Mouse (Mus musculus) CH12.LX (cell line): ENCODE data around the gene Nav3. TPM values are rescaled to one million over a fixed set of nuclear protein-coding genes. Genes with fewer than 3 reads are reported as not detected.

Experiments
- DNase-seq: peaks from one replicate; pipeline ENCODE4 v3.0.0-alpha.2; 2013; ENCODE audit errors: extremely low read depth
- H3K27ac ChIP-seq: 2 replicates; pipeline ENCODE4 v1.5.1; 2012; ENCODE audit warnings: low read depth, mild to moderate bottlenecking, control low read depth, moderate library complexity; ENCODE audit not compliant: insufficient read depth
- H3K27me3 ChIP-seq: replicated peaks from 2 replicates; pipeline ENCODE3; 2012; ENCODE audit warnings: inconsistent platforms
- H3K36me3 ChIP-seq, 2 experiments: replicated peaks in 1 of 2; 2 replicates each; pipeline versions ENCODE3 to v1.6.1; 2012; ENCODE audit warnings: inconsistent platforms in 1 of 2, low read length in 1 of 2, mild to moderate bottlenecking in 1 of 2, mixed read lengths in 1 of 2, moderate library complexity in 1 of 2; ENCODE audit not compliant: control insufficient read depth in 1 of 2, insufficient read depth in 1 of 2
- H3K4me1 ChIP-seq, 2 experiments: 2 replicates each; pipeline ENCODE4 v1.6.1; 2012; ENCODE audit warnings: inconsistent platforms in 1 of 2, moderate library complexity in 1 of 2; ENCODE audit not compliant: insufficient read depth in 2 of 2, control insufficient read depth in 1 of 2
- H3K4me2 ChIP-seq: 2 replicates; pipeline ENCODE4 v1.6.1; 2012; ENCODE audit warnings: low read depth, mild to moderate bottlenecking, control low read depth; ENCODE audit not compliant: poor library complexity, insufficient read depth, severe bottlenecking
- H3K4me3 ChIP-seq, 3 experiments: fragments of 150-350 bp in 1 of 3; sonication (generic) in 1 of 3; replicated peaks in 1 of 3; 2 replicates each; pipeline versions ENCODE3 to v1.5.1; 2011 to 2012; ENCODE audit warnings: low read depth in 2 of 3, low read length in 2 of 3, mild to moderate bottlenecking in 2 of 3, moderate library complexity in 2 of 3, control low read depth in 1 of 3, improper control_type of control experiment in 1 of 3, inconsistent platforms in 1 of 3, mixed read lengths in 1 of 3; ENCODE audit not compliant: poor library complexity in 1 of 3
- H3K79me2 ChIP-seq: replicated peaks from 2 replicates; pipeline ENCODE4 v1.6.1; 2012; ENCODE audit warnings: mild to moderate bottlenecking, moderate library complexity; ENCODE audit not compliant: control insufficient read depth, poor library complexity, insufficient read depth, severe bottlenecking; ENCODE audit errors: extremely low read depth
- H3K9ac ChIP-seq: 2 replicates; pipeline ENCODE4 v1.6.1; 2012; ENCODE audit warnings: low read depth, mild to moderate bottlenecking, control low read depth, moderate library complexity; ENCODE audit not compliant: insufficient read depth
- H3K9me3 ChIP-seq: replicated peaks from 2 replicates; pipeline ENCODE3; 2012; ENCODE audit warnings: low read length, inconsistent platforms, mixed read lengths
- CTCF ChIP-seq, 2 experiments: IDR thresholded peaks in 1 of 2; conservative IDR thresholded peaks in 1 of 2; 2 replicates each; pipeline ENCODE4 v1.5.1; 2011 to 2012; ENCODE audit warnings: low read depth in 2 of 2, low read length in 2 of 2, improper control_type of control experiment in 1 of 2, inconsistent platforms in 1 of 2, mild to moderate bottlenecking in 1 of 2, moderate library complexity in 1 of 2
- E2F4 ChIP-seq: IDR thresholded peaks from 2 replicates; pipeline ENCODE4 v1.6.1; 2011; ENCODE audit warnings: low read depth, low read length, improper control_type of control experiment; ENCODE audit not compliant: insufficient replicate concordance
- ELF1 ChIP-seq: IDR thresholded peaks from 2 replicates; pipeline ENCODE4 v1.6.1; 2014; ENCODE audit warnings: low read depth, mild to moderate bottlenecking, inconsistent platforms, low read length, improper control_type of control experiment
- ETS1 ChIP-seq: conservative IDR thresholded peaks from 2 replicates; pipeline ENCODE4 v1.6.1; 2012; ENCODE audit warnings: low read depth, mild to moderate bottlenecking, inconsistent platforms, low read length, improper control_type of control experiment, moderate library complexity
- GABPA ChIP-seq: IDR thresholded peaks from 2 replicates; pipeline ENCODE4 v1.6.1; 2012; ENCODE audit warnings: low read depth, low read length, improper control_type of control experiment, inconsistent platforms; ENCODE audit not compliant: insufficient replicate concordance
- JUN ChIP-seq: IDR thresholded peaks from 2 replicates; pipeline ENCODE4 v1.6.1; 2011; ENCODE audit warnings: low read depth, mild to moderate bottlenecking, low read length, improper control_type of control experiment, moderate library complexity; ENCODE audit not compliant: insufficient read depth
- KAT2A ChIP-seq: IDR thresholded peaks from 2 replicates; pipeline ENCODE4 v1.6.1; 2012; ENCODE audit warnings: low read length, improper control_type of control experiment, inconsistent platforms; ENCODE audit not compliant: insufficient replicate concordance
- MAZ ChIP-seq: IDR thresholded peaks from 2 replicates; pipeline ENCODE4 v1.6.1; 2012; ENCODE audit warnings: low read depth, mild to moderate bottlenecking, inconsistent platforms, low read length, improper control_type of control experiment, moderate library complexity
- MEF2A ChIP-seq: IDR thresholded peaks from 2 replicates; pipeline ENCODE4 v1.6.1; 2014; ENCODE audit warnings: low read depth, mild to moderate bottlenecking, inconsistent platforms, low read length, improper control_type of control experiment, borderline replicate concordance
- MXI1 ChIP-seq: IDR thresholded peaks from 2 replicates; pipeline ENCODE4 v1.6.1; 2011; ENCODE audit warnings: mild to moderate bottlenecking, low read depth, low read length, improper control_type of control experiment
- MYC ChIP-seq: IDR thresholded peaks from 2 replicates; pipeline ENCODE4 v1.6.1; 2011; ENCODE audit warnings: low read depth, mild to moderate bottlenecking, improper control_type of control experiment, low read length
- NELFE ChIP-seq: IDR thresholded peaks from 2 replicates; pipeline ENCODE4 v1.6.1; 2011; ENCODE audit warnings: low read depth, low read length, improper control_type of control experiment
- PAX5 ChIP-seq: IDR thresholded peaks from 2 replicates; pipeline ENCODE4 v1.6.1; 2012; ENCODE audit warnings: low read length, inconsistent platforms, mixed read lengths
- RAD21 ChIP-seq: IDR thresholded peaks from 2 replicates; pipeline ENCODE4 v1.6.1; 2011; ENCODE audit warnings: low read depth, mild to moderate bottlenecking, low read length, improper control_type of control experiment, moderate library complexity
- RCOR1 ChIP-seq: conservative IDR thresholded peaks from 2 replicates; pipeline ENCODE4 v1.6.1; 2012; ENCODE audit warnings: low read depth, mild to moderate bottlenecking, inconsistent platforms, low read length, improper control_type of control experiment
- SIN3A ChIP-seq: IDR thresholded peaks from 2 replicates; pipeline ENCODE4 v1.6.1; 2012; ENCODE audit warnings: low read length, improper control_type of control experiment, inconsistent platforms
- TBP ChIP-seq: conservative IDR thresholded peaks from 2 replicates; pipeline ENCODE4 v1.6.1; 2011; ENCODE audit warnings: low read depth, low read length, improper control_type of control experiment
- TCF12 ChIP-seq: IDR thresholded peaks from 2 replicates; pipeline ENCODE4 v1.6.1; 2014; ENCODE audit warnings: low read depth, mild to moderate bottlenecking, inconsistent platforms, low read length, improper control_type of control experiment
- UBTF ChIP-seq: IDR thresholded peaks from 2 replicates; pipeline ENCODE4 v1.6.1; 2012; ENCODE audit warnings: low read depth, mild to moderate bottlenecking, inconsistent platforms, low read length, improper control_type of control experiment, moderate library complexity
- USF2 ChIP-seq: conservative IDR thresholded peaks from 2 replicates; pipeline ENCODE4 v1.6.1; 2011; ENCODE audit warnings: low read depth, low read length, improper control_type of control experiment
- ZC3H11A ChIP-seq: IDR thresholded peaks from 2 replicates; pipeline ENCODE4 v1.6.1; 2012; ENCODE audit warnings: low read depth, mild to moderate bottlenecking, inconsistent platforms, low read length, improper control_type of control experiment
- ZNF384 ChIP-seq: IDR thresholded peaks from 2 replicates; pipeline ENCODE4 v1.6.1; 2012; ENCODE audit warnings: low read depth, low read length, improper control_type of control experiment, inconsistent platforms
- dilution Hi-C: fragments of 300-500 bp; cut with MboI; formaldehyde crosslinking; loops from 2 replicates; pipeline ENCODE4 v1.14.3; 2020; ENCODE audit warnings: low sequenced_read_pairs; ENCODE audit not compliant: extremely low pct_unique_long_range_greater_than_20kb, extremely low pct_ligation_motif_present
- in situ Hi-C: fragments of 300-500 bp; cut with MboI; formaldehyde crosslinking; loops from 3 replicates; pipeline ENCODE4 v1.14.3; 2019; ENCODE audit warnings: low sequenced_read_pairs, low pct_ligation_motif_present, low pct_unique_long_range_greater_than_20kb, mixed read lengths
- polyA plus RNA-seq: library from polyadenylated mRNA; unstranded; fragments of >175 nt; gene quantifications from 2 replicates; pipeline ENCODE4 v1.2.1, GENCODE M21; 2012; ENCODE audit warnings: low read depth; ENCODE audit not compliant: insufficient read length
- total RNA-seq, 2 experiments: library from RNA; depleted of rRNA; stranded (reverse); fragments of 300-350 nt in 1 of 2; fragments of >200 nt in 1 of 2; gene quantifications; 2 replicates each; pipeline ENCODE4 v1.2.3; 2012 to 2014

The Nav3 gene
- total and polyA plus RNA-seq, 3 experiments = 0.03 TPM; not detected in 2

DNA sequence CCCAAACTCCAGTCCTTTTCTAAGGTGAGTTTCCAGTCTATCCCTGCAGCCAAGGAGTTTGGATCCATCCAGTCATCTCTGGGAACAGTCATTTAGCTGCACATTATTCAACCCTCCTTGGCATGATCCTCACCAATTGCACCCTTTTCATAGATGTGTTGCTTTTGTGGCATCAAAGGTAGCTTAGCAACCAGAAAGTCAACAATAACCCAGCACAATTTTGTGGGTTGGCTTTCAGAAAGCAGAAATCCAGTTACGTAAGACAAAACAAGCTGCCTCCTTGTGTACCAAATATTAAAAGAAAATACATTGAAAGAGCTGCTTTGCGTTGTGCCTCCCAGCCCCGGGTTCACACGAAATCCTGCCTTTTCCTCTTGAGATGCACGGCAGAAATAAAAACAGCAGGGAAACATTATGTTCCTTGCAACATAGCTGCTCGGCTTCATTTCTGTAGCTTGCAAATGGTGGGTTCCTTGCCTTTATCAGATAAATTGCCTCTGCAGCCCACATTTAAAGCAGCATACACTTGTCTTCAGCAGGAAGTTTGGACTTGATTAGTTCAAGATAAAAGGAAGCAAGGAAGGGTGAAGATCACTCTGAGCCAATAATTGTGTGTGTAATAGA is 222.6 kb downstream of the Nav3 start:
- H3K4me3 ChIP-seq = no peak overlapping the region
- H3K27ac ChIP-seq = no peak overlapping the region
- H3K79me2 ChIP-seq = no peaks in the 10 kb centered on the region
- H3K4me1 ChIP-seq = no peaks in the 10 kb centered on the region
- DNase-seq = no peak
- dilution Hi-C loops = no loop called here
- no peaks in the 10 kb centered on the region for H3K36me3 ChIP-seq
- H3K9me3 ChIP-seq = peaks cover 23% of the 10 kb centered on the region
- TF ChIP-seq RCOR1 = no peak
- no peak for TF ChIP-seq MXI1
- TF ChIP-seq ZC3H11A = no peak
- no peak for TF ChIP-seq ETS1
- TF ChIP-seq GABPA = no peak
- no peak for TF ChIP-seq TCF12
- TF ChIP-seq KAT2A = no peak
- no peak for TF ChIP-seq MAZ
- no peak for TF ChIP-seq E2F4
- no peak for TF ChIP-seq ELF1
- no peak for TF ChIP-seq SIN3A
- no peaks in the 10 kb centered on the region for H3K27me3 ChIP-seq
- in situ Hi-C loops = no loop called here
- H3K4me2 ChIP-seq = no peak overlapping the region
- no peak overlapping the region for H3K9ac ChIP-seq

DNA sequence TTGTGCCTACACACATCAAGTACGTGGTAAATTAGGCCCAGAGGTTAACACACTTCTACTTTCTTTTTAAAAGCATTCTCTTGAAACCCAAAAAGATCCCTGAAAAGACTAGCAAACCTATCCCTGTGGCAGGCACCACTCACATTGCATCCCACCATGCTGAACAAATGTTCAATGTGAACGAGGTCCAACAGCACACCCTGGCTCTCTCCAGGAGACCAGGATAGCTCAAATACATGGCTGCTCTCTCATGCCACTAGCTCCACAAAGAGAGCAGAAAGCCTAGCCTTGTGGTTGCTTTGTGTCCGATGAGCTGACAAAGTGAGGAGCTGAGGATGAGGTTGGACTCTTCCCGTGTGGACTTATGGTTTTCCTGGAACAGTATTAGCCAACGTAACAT is 249.6 kb downstream of the Nav3 start:
- DNase-seq = no peak
- no peak overlapping the region for H3K27ac ChIP-seq
- no peak overlapping the region for H3K4me3 ChIP-seq
- peaks cover 22% of the 10 kb centered on the region for H3K9me3 ChIP-seq
- TF ChIP-seq UBTF (no peak), ZC3H11A (no peak), TCF12 (no peak), TBP (no peak), E2F4 (no peak), ZNF384 (no peak), GABPA (no peak), ELF1 (no peak), MEF2A (no peak), CTCF (conservative IDR thresholded peaks at IDR 0.05 in 1 of 2, IDR thresholded peaks at IDR 0.05 in 1 of 2; ENCODE audit: low read depth in 2 of 2, low read length in 2 of 2) (no peak), RAD21 (no peak), JUN (no peak), USF2 (no peak), KAT2A (no peak), PAX5 (no peak), ETS1 (no peak), MYC (no peak), NELFE (no peak)
- in situ Hi-C loops = no loop called here
- no peaks in the 10 kb centered on the region for H3K36me3 ChIP-seq
- H3K4me2 ChIP-seq = no peak overlapping the region
- H3K79me2 ChIP-seq = no peaks in the 10 kb centered on the region
- dilution Hi-C loops = no loop called here
- H3K9ac ChIP-seq = no peak overlapping the region
- no peaks in the 10 kb centered on the region for H3K27me3 ChIP-seq
- no peaks in the 10 kb centered on the region for H3K4me1 ChIP-seq
